Mouse (Mus musculus) right cerebral cortex, postnatal 10 days (tissue): Measurements from ENCODE around the gene Stard5.

Experiments used
- DNase-seq, 2 experiments: peaks; one replicate each; pipeline ENCODE4 v3.0.0; 2021; ENCODE audit warnings: low spot score in 2 of 2

Gene Stard5

DNA sequence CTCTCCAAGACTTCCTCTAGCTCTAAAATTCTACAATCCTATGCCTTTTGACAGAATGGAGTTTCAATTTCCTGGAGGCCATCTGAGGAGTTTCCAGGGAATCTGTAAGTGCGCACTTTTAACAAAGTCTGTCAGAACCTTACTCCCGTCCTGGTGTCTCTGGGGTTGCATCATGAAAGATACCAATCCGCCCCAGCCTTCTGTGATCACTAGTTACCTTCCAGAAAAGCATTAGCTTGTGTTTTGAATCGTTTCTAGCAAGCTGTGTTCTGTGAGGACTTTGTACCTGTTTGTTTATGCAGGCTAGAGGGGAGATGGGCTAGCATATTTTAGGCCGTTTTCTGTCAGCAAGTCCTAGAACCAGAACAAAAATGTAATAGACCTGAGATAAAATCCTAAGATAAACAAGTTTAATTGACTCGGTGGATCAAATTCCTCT is 942 bp downstream of the Stard5 start:
- no peak for DNase-seq

DNA sequence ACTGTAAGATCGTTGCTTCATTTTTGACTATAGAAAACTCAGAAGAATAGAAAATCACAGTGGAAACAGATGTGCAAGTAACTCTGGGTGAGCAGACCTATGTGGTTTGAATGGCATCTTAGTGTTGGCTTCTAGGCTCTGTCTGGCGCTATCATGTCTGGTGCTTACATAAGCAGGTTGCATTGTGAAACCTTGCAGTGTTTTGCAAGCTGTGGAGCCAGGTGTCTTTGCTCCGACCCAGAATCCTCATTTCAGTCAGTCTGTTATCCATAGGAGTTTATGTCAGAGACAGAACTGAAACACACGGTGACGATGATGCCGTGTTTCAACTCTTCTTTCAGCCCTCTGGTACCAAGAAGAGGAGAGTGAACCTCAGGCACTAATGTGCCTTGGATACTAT is 2.1 kb downstream of the Stard5 start:
- no peak for DNase-seq

DNA sequence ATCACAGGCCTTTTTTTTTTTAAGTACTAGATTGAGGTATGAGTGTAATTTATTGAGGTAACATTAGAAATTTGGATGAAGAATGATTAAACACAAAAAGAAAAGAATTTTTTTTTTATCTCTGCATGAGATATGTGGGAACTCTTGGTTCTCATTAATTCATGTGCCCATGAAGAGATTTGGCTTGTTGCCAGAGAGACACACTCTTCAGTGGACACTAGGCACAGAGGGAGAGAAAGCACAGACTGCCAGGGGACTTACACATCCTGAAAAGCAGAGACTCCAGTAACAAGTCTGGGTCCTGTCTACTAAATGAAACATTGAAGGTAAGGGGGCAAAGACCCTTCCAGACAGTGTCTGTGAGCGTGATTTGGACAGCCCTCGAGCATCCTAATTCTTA is 4.0 kb downstream of the Stard5 start:
- no peak for DNase-seq

DNA sequence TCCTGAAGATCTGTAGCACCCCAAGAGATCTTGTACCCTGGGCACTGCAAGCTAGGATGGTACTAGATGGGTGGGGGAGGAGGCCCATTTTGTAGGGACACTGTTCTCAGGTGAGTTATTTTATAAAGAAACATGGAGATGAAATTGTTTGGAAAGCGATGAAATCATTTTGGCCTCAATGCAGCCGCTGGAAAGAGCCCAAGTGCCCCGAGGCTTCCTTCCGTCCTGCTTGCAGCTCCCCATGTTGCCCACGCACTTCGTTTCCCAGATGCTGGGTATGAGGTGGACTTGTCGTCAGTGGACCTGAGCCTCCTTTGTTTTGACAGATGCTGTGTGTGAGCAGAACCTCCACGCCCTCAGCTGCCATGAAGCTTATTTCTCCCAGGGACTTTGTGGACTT is 4.7 kb downstream of the Stard5 start:
- no peak for DNase-seq

DNA sequence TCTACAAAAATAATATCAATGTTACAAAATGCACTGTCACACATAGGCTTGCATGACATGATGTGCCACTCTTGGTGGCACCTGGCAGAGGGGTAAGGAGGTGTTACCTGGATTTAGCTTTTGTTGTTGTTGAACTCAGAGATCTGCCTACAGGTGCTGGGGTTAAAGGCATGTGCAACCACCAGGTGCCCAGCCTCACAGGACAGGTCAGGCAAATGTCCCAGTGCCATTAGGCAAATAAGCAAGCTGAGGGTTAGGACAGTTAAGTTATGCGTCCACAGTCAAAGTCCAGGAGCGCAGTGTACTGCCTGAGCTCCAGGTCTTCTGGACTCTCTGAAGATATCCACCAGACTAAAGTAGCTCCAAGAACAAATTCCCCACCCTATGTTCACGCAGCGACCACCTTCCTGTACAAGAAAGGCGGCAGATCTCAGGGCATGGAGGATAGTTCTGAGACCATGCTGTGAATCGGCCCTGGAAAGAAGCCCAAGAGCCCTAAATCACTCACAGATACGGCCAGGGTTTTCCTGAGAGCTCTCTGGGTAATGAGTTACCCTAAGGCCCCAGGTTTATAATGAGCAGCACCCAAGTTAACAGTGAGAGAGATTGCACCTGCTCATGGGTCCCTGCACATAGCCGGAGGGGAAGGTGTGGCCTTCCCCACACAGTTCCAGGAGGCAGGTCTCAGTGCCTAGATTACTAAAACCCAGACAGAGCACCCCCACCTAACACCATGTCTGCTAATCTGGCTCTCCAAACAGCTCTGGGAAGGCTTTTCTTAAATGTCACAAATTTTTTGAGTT is 6.2 kb downstream of the Stard5 start:
- no peak for DNase-seq

DNA sequence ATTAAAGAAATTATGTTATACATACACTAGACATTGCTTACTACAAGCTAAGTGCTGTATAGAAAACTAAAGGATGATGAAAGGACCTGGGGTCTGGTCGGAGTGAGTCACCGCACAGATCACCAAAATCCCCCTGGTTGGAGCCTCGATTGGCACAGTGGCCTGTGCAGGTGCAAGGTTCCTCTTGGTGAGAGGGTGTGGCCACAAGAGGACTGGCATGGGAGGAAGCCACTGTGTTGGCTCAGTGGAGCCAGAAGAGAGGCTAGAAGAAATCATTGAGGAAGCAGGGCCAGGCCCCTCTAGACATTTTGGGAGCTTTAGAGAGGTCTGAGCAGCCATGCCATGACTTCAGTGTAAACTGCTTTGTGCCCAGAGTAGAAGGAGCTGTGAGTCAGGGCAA is 7.3 kb downstream of the Stard5 start:
- no peak for DNase-seq

DNA sequence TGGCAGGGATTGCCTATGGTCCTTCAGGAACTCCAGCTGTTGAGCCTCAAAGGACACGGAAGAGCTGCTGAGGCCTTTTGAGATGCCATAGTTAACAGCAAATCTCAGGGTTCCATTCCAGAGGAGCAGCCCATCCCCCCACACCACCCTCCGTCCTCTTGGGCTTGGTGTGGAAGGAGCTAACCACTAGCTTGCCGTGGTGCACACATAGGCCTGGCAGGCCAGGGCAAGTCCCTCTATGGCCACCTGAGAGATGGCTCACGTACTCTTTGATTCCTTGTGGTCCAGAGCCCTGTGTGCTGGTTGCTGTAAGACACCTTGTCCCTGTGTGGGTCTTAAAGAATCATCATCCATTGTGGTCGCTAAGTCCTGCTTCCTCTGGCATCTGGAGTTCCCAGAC is 8.8 kb downstream of the Stard5 start:
- DNase-seq = no peak

DNA sequence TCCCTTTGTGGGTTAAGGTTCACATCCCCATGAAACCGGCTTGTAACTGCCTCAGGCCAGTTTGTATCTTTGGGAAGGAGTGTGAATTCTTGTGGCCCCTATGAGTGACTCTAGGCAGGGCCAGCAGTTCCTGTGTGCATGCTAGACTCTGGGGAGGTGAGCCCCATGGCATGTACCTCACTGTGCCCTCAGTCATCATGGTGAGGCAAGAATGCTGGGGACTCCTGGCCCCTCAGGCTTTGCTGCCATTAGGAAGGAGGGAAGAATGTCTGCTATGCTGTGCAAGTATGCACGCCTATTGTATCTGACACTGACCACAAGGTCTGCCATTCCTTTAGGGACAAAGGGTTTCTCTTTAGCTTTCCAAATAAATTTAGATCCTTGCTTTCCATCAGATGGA is 9.4 kb downstream of the Stard5 start:
- DNase-seq = no peak

DNA sequence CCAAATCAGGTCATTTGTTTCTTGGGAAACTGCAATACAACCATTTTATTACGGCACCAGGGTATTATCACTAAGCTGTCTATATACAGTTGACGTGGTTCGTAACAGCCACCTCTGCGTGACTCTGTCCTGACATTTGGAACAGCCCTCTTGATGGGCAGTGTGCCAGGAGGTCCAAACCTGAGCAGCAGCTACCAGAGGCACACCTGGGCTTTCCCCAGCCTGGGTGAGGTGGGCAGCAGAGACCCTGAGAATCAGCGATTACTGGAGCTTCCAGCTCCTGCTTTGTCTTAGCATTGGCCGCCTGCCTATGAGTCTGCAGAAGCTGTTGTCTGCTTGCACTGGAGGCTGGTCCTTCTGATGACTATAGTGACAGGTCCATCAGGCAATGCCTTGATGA is 11.8 kb downstream of the Stard5 start:
- no peak for DNase-seq

DNA sequence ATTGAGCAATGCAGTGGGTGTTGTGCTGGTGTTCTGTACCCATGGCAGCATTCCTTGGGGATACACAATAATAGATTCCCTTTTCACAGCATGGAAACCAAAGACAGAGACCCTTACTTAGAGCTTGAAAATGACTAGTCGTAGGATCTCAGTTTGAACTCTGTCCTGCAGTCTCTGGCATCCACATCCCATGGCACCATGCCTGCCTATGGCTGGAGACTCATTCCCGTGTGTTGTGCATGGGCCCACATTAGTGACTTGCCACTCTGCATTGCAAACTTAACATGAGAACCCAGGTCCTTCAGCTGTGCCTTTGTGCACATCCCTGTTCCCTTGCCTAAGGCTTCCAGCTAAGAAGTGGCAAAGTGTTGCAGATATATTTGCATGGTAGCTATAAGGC is 13.0 kb downstream of the Stard5 start:
- no peak for DNase-seq

DNA sequence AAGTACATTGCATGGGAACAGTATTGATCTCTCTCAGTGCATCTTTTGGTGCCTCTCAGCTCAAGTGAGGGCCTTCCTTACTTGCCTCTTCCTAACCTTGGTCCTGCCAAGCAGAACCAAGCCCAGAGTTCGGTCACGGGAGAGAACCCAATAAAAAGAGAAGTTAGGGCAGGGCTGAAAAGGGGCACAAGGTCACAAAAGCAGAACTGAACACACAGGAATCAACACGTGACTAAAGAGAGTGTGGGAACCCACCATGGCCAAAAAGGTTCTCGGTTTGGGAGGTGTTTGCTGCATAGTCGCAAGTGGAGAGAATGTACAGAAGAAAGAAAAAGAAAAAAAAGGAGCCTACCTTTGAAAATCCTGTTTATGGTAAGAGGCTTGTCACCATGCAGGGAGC is 13.7 kb downstream of the Stard5 start:
- DNase-seq = no peak

DNA sequence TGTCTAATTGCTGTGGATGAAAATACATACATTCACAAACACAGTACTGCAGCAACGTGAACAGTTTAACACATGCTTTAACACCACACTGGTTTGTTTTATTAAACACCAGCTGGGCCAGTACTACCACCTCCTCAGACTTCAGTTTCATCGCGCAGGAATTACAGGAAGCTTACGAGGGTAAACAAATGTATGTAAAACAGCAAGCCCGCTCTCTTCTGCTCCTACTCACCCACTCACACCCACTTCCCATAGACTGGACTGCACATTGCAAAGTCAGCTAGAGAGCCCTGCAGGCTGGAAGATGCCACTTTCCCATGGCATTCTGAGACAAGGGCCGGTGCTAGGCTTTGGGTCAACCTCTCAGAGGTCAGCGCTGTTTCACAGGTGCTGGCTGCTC is 17.0 kb downstream of the Stard5 start:
- no peak for DNase-seq

DNA sequence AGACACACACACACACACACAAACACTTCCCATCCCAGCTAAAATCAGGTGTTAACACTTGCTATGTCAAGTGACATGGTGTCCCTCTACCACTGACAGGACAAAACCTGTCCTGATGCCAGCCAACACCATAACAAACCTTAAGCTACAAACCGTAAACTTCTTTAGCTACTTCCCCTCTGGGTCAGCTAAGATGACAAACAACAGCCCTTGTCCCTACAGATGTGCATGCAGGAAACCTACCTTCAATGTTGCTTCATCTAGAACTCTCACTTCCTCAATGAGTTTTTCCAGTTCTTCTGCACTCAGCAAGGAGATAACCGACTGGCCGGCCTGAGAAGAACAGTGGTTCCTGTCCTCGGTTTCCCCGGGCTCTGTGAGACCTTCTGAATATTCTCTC is 18.9 kb downstream of the Stard5 start:
- DNase-seq = no peak

DNA sequence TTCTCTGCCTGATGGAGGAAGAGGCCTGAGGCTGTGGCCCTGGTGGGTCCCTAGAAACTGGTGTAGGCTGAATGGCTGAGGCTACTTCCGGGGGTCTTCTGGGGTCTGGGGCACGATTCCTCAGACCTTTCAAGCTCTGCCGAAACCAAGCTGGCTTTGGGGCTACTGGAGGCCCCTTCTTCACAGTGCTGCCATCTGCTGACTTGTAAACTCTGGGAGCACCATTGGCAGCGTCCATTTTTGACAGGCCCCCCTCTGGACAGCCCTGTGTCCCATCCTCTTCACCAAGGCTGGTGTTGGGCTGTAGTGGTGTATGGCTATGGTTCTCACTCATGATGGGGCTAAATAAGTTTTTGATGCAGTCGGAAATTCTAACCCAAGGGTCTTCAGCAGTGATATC is 20.7 kb downstream of the Stard5 start:
- no peak for DNase-seq

DNA sequence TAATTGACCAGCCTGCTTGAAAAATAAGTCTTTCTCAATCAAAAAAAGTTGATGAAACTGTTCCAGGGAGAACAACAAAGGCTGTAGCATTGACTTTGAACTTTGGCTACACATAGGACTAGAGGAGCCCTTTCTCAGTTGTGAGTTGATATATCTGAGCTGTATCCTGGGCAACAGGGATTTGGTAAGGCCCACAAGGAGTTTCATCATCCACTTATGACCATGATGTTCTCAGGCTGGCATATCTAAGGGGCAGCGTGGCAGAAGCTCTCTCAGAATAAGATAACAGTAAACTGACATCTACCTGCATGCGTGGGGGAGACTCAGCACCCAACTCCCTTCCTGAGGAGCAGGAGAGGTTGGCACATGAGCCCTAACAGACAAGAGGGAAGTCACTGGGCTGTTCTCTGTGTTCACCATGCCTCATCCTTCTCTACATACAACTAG is 21.9 kb downstream of the Stard5 start:
- DNase-seq = no peak

DNA sequence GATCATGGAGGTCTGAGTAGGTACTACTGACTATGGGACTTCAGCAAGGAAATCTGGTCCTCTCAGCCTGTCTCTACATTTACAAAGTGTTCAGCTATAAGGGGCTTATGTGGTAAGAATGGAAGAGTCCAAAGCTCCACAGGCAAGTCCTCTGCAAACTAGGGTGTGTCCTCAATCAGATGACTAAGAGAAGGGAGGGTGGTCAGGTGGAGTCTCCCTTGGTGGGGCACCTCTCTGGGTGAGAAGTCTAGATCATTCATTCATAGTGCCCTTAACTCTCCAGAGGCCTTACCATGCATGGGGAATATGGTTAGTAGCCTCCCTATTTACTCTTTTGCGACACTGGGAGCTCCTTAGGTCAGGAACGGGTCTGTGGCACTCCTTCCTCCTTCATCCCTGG is 22.4 kb downstream of the Stard5 start:
- no peak for DNase-seq

DNA sequence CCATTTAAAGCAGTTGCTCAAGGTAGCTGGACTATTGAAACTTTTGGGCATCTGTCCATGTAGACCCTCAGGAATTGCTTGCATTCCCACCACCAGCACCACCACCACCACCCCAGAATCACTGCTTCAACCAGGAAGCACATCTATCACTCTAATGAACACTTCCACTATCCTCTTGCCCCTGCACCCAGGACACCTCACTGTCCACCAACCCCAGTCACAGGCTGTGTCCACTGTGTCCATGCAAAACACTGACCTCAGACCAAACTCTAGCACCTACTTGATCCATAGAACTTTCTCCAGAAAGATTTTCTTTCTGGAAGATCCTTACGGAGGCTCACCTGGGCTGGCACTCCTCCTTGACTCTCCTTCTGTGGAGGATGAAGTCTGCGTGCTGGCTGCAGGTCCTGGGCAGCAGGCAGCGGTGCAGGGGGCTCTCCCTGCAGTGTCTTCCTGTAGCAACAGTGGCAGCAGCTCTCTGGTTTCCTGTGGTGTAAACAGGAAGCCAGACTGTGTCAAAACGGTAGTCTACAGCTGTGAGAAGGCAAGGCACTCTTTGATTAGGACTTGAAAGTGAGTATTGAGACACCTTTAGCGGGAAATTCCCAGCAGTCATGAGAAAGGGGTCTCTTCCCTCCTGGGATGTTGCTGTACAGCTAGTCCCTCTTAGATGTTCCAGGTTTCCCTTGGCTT is 23.3 kb downstream of the Stard5 start:
- no peak for DNase-seq

DNA sequence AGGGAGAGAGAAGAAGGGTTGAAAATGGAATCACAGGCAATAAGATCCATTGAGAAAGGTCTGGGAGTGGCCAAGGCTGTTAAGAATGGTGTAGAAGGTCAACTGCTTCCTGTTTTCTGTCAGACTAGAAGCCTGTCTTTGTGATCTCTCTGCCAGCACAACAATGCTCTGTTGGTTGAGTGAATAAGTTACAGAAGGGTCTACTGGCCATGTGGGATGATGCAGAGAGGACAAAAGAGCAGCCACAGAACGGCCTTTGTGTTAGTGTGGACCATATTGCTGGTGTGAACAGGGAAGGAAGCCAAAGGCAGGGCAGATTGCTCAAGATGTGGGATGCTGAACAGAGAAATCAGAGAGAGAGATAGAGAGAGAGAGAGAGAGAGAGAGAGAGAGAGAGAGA is 27.0 kb downstream of the Stard5 start:
- DNase-seq = no peak

DNA sequence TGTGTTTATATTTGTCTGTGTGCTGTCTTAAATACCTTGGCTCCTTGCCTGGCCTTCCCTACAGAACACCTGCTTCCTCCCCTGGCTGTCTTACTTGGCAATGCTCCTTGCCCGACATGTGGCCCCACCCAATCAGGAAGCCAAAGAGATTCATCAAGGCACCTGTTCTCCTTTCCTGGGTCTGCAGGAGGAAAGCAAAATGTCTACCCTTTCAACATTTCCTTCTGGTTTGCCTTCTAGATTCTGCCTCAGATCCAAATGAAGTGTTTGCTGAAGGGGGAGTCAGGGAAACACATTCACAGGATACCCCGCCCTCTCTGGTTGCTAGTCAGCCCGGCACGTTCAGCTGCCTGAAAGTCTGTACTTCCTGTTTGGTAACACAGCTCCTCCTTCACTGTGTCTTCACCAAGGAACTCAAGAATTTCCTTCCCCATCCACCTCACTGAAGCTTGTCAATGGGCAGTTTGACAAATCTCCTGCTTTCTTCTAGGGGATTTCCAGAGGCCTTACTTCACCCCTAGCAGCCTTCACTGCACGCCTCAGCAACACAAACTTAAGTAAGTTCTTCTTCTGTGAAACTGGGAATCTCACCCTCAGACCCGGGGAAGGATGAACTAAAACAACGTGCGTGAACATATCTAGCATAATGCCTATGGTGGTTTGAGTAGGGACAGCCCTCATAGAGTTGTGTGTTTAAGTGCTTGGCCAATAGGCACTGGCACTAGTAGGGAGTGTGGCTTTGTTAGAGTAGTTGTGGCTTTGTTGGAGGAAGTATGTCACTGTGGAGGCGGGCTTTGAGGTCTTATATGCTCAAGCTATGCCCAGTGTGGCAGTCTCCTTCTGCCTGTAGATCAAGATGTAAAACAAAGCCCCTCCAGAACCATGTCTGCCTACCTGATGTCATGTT is 27.7 kb downstream of the Stard5 start:
- peak in 1 of 2 experiments; percentile 35 for DNase-seq

DNA sequence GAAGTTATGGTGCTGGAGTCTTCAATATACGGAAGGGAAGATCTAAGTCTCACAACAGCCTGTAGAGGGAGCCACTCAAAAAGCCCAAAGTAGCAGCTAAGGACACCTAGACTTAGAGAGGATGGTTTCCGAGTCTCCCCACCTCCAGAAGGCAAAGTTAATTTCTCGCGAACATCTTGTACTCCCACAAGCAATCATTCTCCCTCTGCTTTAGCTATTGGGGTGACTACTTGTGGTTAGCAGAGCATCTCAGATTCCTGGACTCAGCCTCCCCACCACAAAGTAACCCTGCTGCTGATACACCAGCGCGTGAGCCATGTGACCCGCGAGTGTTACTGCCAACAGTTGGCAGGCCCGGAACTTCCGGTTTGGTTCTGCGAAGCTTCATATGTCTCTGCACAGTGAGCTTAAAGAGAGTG is 28.5 kb downstream of the Stard5 start:
- no peak for DNase-seq

DNA sequence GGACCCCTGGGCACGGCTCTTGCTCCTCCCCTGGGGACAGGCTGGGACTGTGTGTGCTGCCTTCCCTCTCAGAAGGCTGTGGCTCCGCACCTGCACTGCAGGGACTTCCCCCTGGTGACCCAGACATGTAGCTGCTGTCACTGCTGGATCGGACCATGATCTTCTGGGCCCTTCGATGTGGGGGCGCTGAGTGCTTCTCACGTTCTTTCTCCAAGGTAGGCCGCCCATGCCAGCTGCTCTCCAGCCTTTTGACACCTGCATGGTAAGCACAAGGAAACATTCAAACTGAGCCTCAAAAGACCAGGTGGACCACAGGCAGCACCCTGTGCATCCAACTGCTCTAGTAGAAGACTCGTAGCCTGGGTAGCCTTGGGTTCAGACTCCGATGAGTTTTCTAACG is 29.3 kb downstream of the Stard5 start:
- DNase-seq = no peak

DNA sequence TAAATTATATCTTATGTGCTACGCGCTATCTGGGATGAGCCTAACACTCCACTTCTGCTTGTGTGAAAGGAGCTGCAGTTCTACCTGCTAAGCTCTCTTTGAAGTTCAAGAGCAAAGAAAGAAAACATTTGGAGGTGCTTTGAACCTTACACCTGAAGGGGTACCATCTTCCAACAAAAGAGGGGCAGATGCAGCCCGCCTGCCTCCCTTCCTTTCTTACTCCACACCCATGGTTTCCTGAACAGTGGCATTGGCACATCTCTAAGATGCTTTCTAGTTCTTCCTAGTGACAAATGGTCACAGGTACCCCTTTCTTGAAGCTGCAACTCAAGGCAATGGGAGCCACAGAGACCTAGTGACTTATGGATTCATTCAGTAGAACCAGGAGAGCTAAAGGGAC is 30.0 kb downstream of the Stard5 start:
- DNase-seq = no peak
